Mouse (Mus musculus) forebrain, embryonic 16.5 days (tissue): Measurements from ENCODE around the gene Fam13c. TPM values are rescaled to one million over a fixed set of nuclear protein-coding genes. Genes with fewer than 3 reads are reported as not detected.
A peak's percentile ranks its signal among the peaks of the same experiment; 100 is the strongest.

Experiments
- ATAC-seq: fragments of 200-750 bp; cut with Nextera tagmentation; 2 replicates; pipeline ENCODE4 v1.8.0; 2017; ENCODE audit warnings: mild to moderate bottlenecking, moderate library complexity
- H3K27ac ChIP-seq: fragments of 300-500 bp; sonication (generic); 2 replicates; pipeline ENCODE4 v1.5.1; 2014; ENCODE audit warnings: low read length, control low read depth
- H3K27me3 ChIP-seq: fragments of 300-500 bp; sonication (generic); replicated peaks from 2 replicates; pipeline ENCODE4 v1.6.1; 2014; ENCODE audit warnings: low read length; ENCODE audit not compliant: control insufficient read depth, insufficient read depth
- H3K36me3 ChIP-seq: fragments of 300-500 bp; sonication (generic); 2 replicates; pipeline ENCODE4 v1.6.1; 2014; ENCODE audit not compliant: control insufficient read depth, insufficient read depth
- H3K4me1 ChIP-seq: fragments of 300-500 bp; sonication (generic); replicated peaks from 2 replicates; pipeline ENCODE4 v1.6.1; 2014; ENCODE audit warnings: low read length; ENCODE audit not compliant: control insufficient read depth, insufficient read depth
- H3K4me2 ChIP-seq: fragments of 300-500 bp; sonication (generic); 2 replicates; pipeline ENCODE4 v1.6.1; 2014; ENCODE audit warnings: mild to moderate bottlenecking, low read length, control low read depth
- H3K4me3 ChIP-seq: fragments of 300-500 bp; sonication (generic); replicated peaks from 2 replicates; pipeline ENCODE4 v1.5.1; 2014; ENCODE audit warnings: mild to moderate bottlenecking, low read length, control low read depth
- H3K9ac ChIP-seq: fragments of 300-500 bp; sonication (generic); replicated peaks from 2 replicates; pipeline ENCODE4 v1.6.1; 2014; ENCODE audit warnings: low read depth, low read length, control low read depth
- H3K9me3 ChIP-seq: fragments of 300-500 bp; sonication (generic); 2 replicates; pipeline ENCODE4 v1.6.1; 2016; ENCODE audit warnings: low read length; ENCODE audit not compliant: control insufficient read depth
- WGBS: fragments of 180-500 bp; shearing (Covaris S2); extraction: QIAGEN DNeasy Blood & Tissue Kit; methylation state at CpG from one replicate; pipeline ENCODE4 v1.1.7; 2014; 5-methylcytosine and 5-hydroxymethylcytosine counted together
- polyA plus RNA-seq: library from polyadenylated mRNA; unstranded; fragments of >200 nt; fragmentation: Nextera tagmentation; extraction: Ambion mirVana; gene quantifications from 2 replicates; pipeline ENCODE4 v1.2.1, GENCODE M21; 2015

Fam13c gene
- polyA plus RNA-seq, 1 experiment from 2014 or later, result 27.7 TPM

- peak overlapping the region; percentile 87 for H3K9ac ChIP-seq
- peak overlapping the region; percentile 91 for H3K4me3 ChIP-seq
- peak; percentile 90 for ATAC-seq
- H3K4me1 ChIP-seq, result peaks cover 9% of the 10 kb centered on the region
- no peaks in the 10 kb centered on the region for H3K27me3 ChIP-seq
- peak overlapping the region; percentile 96 for H3K27ac ChIP-seq
- peak overlapping the region; percentile 93 for H3K4me2 ChIP-seq
- 0% methylated on average over 91 of the region's 124 CpGs for WGBS
- no peaks in the 10 kb centered on the region for H3K36me3 ChIP-seq
- no peaks in the 10 kb centered on the region for H3K9me3 ChIP-seq
These were observed 159.0 kb downstream of the Fam13c start for GRCm38 (mm10) chr10:70599126-70599924.

GRCm38 (mm10) chr10:70599925-70600305 is 159.6 kb downstream of the Fam13c start:
- Histone ChIP-seq H3K4me3 (peak overlapping the region; percentile 91), H3K4me2 (peak overlapping the region; percentile 93), H3K36me3 (no peaks in the 10 kb centered on the region), H3K27ac (peak overlapping the region; percentile 96), H3K9me3 (no peaks in the 10 kb centered on the region), H3K4me1 (peaks cover 9% of the 10 kb centered on the region), H3K27me3 (no peaks in the 10 kb centered on the region), H3K9ac (peak overlapping the region; percentile 87)
- ATAC-seq, result peak; percentile 36
- under 1% methylated on average over 28 of the region's 28 CpGs for WGBS

Other genes starting within 250 kb of the Fam13c start
- gene Mrln, start 235.8 kb upstream of the Fam13c start, polyA plus RNA-seq, result not detected in 2 replicates
- gene Slc16a9, start 195.4 kb upstream of the Fam13c start, polyA plus RNA-seq, result 1.2 and 1.7 TPM in 2 replicates
- gene Phyhipl, start 215.5 kb downstream of the Fam13c start, polyA plus RNA-seq, result 137 and 168 TPM in 2 replicates